In the genomic region with DNA sequence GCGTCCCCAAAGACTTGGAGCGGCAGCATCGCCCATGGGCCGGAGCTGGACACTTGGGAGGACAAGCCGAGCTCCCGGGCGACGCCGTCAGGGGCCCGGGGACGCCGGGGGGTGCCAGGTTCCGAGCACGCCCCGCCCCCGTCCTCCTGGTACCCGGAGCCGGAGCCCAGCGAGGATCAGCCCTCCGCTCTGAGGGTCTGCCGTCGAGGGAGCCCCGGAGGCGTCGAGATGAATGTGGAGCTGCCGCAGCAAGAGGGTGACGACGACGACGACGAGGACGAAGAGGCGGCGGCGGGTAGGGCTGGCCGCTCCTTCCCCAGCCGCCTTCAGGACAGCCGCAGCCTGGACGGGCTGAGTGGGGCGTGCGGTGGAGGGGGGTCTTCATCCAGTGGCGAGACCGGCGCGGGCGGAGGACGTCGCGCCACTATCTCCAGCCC, we compare ENCODE assay signal across 8 mouse cellular contexts. TPM values are rescaled to one million over a fixed set of nuclear protein-coding genes. Genes with fewer than 3 reads are reported as not detected.
DNase-seq lines count a peak whose midpoint lies in the region; ATAC-seq and TF ChIP-seq lines count a peak whose summit lies in the region.

No protein-coding gene starts in this region.

- ATAC-seq in hindbrain, embryonic 11.5 days (ENCODE audit: low FRiP score): peak; percentile 20
- ATAC-seq in liver, embryonic 15.5 days (ENCODE audit: insufficient read depth): peak; percentile 10

- no peak for TF ChIP-seq CTCF in kidney, adult 2 months (conservative IDR thresholded peaks at IDR 0.05; ENCODE audit: insufficient read depth, insufficient read length, low read depth, low read length)
- no peak for TF ChIP-seq CTCF in E14TG2a.4 (conservative IDR thresholded peaks at IDR 0.05; ENCODE audit: low read length)
- no peak for TF ChIP-seq CTCF in bone marrow macrophage, adult 2 months (IDR thresholded peaks at IDR 0.05; ENCODE audit: low read depth, low read length)

- H3K27me3 ChIP-seq in kidney, adult 2 months (replicated peaks; ENCODE audit: control insufficient read depth, insufficient read depth, low read length): no peaks in the 10 kb centered on the region
- H3K27me3 ChIP-seq in E14TG2a.4 (ENCODE audit: insufficient read depth, low read length): peaks cover 15% of the 10 kb centered on the region
- no peaks in the 10 kb centered on the region for H3K27me3 ChIP-seq in hindbrain, embryonic 11.5 days (ENCODE audit: control insufficient read depth, insufficient read depth, low read length)
- H3K27me3 ChIP-seq in liver, embryonic 15.5 days: no peaks in the 10 kb centered on the region

- DNase-seq in kidney, adult 2 months: no peak
- no peak for DNase-seq in kidney, adult 11 months
- no peak for DNase-seq in hindbrain, embryonic 11.5 days (ENCODE audit: low spot score)
- DNase-seq in thymus, postnatal 14 days: peak; percentile 72
- DNase-seq in layer of hippocampus, adult 9-10 months (ENCODE audit: low spot score): no peak

- H3K36me3 ChIP-seq in kidney, adult 2 months (ENCODE audit: control insufficient read depth, insufficient read depth, low read length): no peaks in the 10 kb centered on the region
- no peaks in the 10 kb centered on the region for H3K36me3 ChIP-seq in E14TG2a.4 (ENCODE audit: insufficient read depth, low read length)
- no peaks in the 10 kb centered on the region for H3K36me3 ChIP-seq in hindbrain, embryonic 11.5 days (ENCODE audit: control insufficient read depth, insufficient read depth, low read length)
- H3K36me3 ChIP-seq in liver, embryonic 15.5 days (replicated peaks): no peaks in the 10 kb centered on the region

- H3K9ac ChIP-seq in hindbrain, embryonic 11.5 days (ENCODE audit: low read depth, low read length): peak overlapping the region; percentile 82
- H3K9ac ChIP-seq in liver, embryonic 15.5 days: peak overlapping the region; percentile 89

- H3K4me3 ChIP-seq in kidney, adult 2 months (ENCODE audit: insufficient read depth, low read depth, low read length): peak overlapping the region; percentile 62
- peak overlapping the region; percentile 99 for H3K4me3 ChIP-seq in E14TG2a.4 (replicated peaks; ENCODE audit: low read length)
- peak overlapping the region; percentile 81 for H3K4me3 ChIP-seq in bone marrow macrophage, adult 2 months (ENCODE audit: insufficient read depth, low read length)
- peak overlapping the region; percentile 87 for H3K4me3 ChIP-seq in hindbrain, embryonic 11.5 days (ENCODE audit: low read depth, low read length)
- H3K4me3 ChIP-seq in liver, embryonic 15.5 days (replicated peaks): peak overlapping the region; percentile 77

- peaks cover 12% of the 10 kb centered on the region for H3K4me1 ChIP-seq in kidney, adult 2 months (ENCODE audit: control insufficient read depth, insufficient read depth, low read length)
- H3K4me1 ChIP-seq in E14TG2a.4 (replicated peaks; ENCODE audit: low read depth, low read length): peaks cover 42% of the 10 kb centered on the region
- peaks cover 24% of the 10 kb centered on the region for H3K4me1 ChIP-seq in bone marrow macrophage, adult 2 months (ENCODE audit: control insufficient read depth, insufficient read depth, low read length)
- 0 out of 2 replicates have a peak, but pooled peaks cover 3% of the 10 kb centered on the region for H3K4me1 ChIP-seq in hindbrain, embryonic 11.5 days (replicated peaks; ENCODE audit: control insufficient read depth, insufficient read depth, low read length)
- peaks cover 54% of the 10 kb centered on the region for H3K4me1 ChIP-seq in liver, embryonic 15.5 days (replicated peaks)

- under 1% methylated on average over 49 of the region's 49 CpGs for WGBS in kidney, adult 2 months
- WGBS in hindbrain, embryonic 11.5 days: 0% methylated on average over 41 of the region's 49 CpGs
- WGBS in liver, embryonic 15.5 days (ENCODE audit: insufficient replicate concordance): under 1% methylated on average over 49 of the region's 49 CpGs

- H3K4me2 ChIP-seq in hindbrain, embryonic 11.5 days (replicated peaks; ENCODE audit: low read depth, low read length): peak overlapping the region; percentile 96
- H3K4me2 ChIP-seq in liver, embryonic 15.5 days: peak overlapping the region; percentile 99

- TF ChIP-seq POLR2A in kidney, adult 2 months (IDR thresholded peaks at IDR 0.05; ENCODE audit: low read depth, low read length): no peak
- no peak for TF ChIP-seq POLR2A in bone marrow macrophage, adult 2 months (IDR thresholded peaks at IDR 0.05; ENCODE audit: borderline replicate concordance, low read depth, low read length)

- no peaks in the 10 kb centered on the region for H3K9me3 ChIP-seq in E14TG2a.4 (ENCODE audit: low read length)
- H3K9me3 ChIP-seq in hindbrain, embryonic 11.5 days (ENCODE audit: control insufficient read depth, low read length): no peaks in the 10 kb centered on the region
- no peaks in the 10 kb centered on the region for H3K9me3 ChIP-seq in liver, embryonic 15.5 days (replicated peaks)

- peak overlapping the region; percentile 74 for H3K27ac ChIP-seq in kidney, adult 2 months (ENCODE audit: insufficient read depth, low read depth, low read length)
- peak overlapping the region; percentile 74 for H3K27ac ChIP-seq in bone marrow macrophage, adult 2 months (ENCODE audit: insufficient read depth, low read depth, low read length)
- peak overlapping the region; percentile 87 for H3K27ac ChIP-seq in hindbrain, embryonic 11.5 days (ENCODE audit: low read depth, low read length)
- H3K27ac ChIP-seq in liver, embryonic 15.5 days (replicated peaks): peak overlapping the region; percentile 86

RNA-seq across cellular contexts. Expression of a gene that starts 0.5 kb away (rescaled TPM):
- 14.8 and 15.6 TPM in 2 replicates for polyA plus RNA-seq in kidney, adult 2 months (2012; rRNA removed)
- 30.5 and 36.9 TPM in 2 replicates for polyA plus RNA-seq in bone marrow macrophage, adult 2 months (2012; ENCODE audit: insufficient read depth, insufficient read length, missing spikeins)
- polyA plus RNA-seq in hindbrain, embryonic 11.5 days (2014; fragmentation: Nextera tagmentation; extraction: Ambion mirVana): 9.8 and 11.6 TPM in 2 replicates
- 4.3 and 5.3 TPM in 2 replicates for polyA plus RNA-seq in liver, embryonic 15.5 days (2015; fragmentation: Nextera tagmentation; extraction: Ambion mirVana)

RNA-seq across cellular contexts. Expression of a gene that starts 10.6 kb away (rescaled TPM):
- polyA plus RNA-seq in kidney, adult 2 months (2012; rRNA removed): 41.7 and 48.0 TPM in 2 replicates
- 9.8 and 14.6 TPM in 2 replicates for polyA plus RNA-seq in bone marrow macrophage, adult 2 months (2012; ENCODE audit: insufficient read depth, insufficient read length, missing spikeins)
- polyA plus RNA-seq in hindbrain, embryonic 11.5 days (2014; fragmentation: Nextera tagmentation; extraction: Ambion mirVana): 52.4 and 54.6 TPM in 2 replicates
- polyA plus RNA-seq in liver, embryonic 15.5 days (2015; fragmentation: Nextera tagmentation; extraction: Ambion mirVana): 20.2 and 21.6 TPM in 2 replicates

RNA-seq across cellular contexts. Expression of a gene that starts 14.5 kb away (rescaled TPM):
- polyA plus RNA-seq in kidney, adult 2 months (2012; rRNA removed): 1.7 TPM in 2 replicates
- polyA plus RNA-seq in bone marrow macrophage, adult 2 months (2012; ENCODE audit: insufficient read depth, insufficient read length, missing spikeins): 52.8 and 53.9 TPM in 2 replicates
- polyA plus RNA-seq in hindbrain, embryonic 11.5 days (2014; fragmentation: Nextera tagmentation; extraction: Ambion mirVana): 131 and 141 TPM in 2 replicates
- polyA plus RNA-seq in liver, embryonic 15.5 days (2015; fragmentation: Nextera tagmentation; extraction: Ambion mirVana): 111 and 115 TPM in 2 replicates

RNA-seq across cellular contexts. Expression of a gene that starts 28.3 kb away (rescaled TPM):
- polyA plus RNA-seq in kidney, adult 2 months (2012; rRNA removed): 102 and 106 TPM in 2 replicates
- 76.6 and 79.4 TPM in 2 replicates for polyA plus RNA-seq in bone marrow macrophage, adult 2 months (2012; ENCODE audit: insufficient read depth, insufficient read length, missing spikeins)
- polyA plus RNA-seq in hindbrain, embryonic 11.5 days (2014; fragmentation: Nextera tagmentation; extraction: Ambion mirVana): 85.1 and 98.1 TPM in 2 replicates
- polyA plus RNA-seq in liver, embryonic 15.5 days (2015; fragmentation: Nextera tagmentation; extraction: Ambion mirVana): 14.9 and 19.6 TPM in 2 replicates

RNA-seq across cellular contexts. Expression of a gene that starts 35.0 kb away (rescaled TPM):
- 13.5 and 14.7 TPM in 2 replicates for polyA plus RNA-seq in kidney, adult 2 months (2012; rRNA removed)
- polyA plus RNA-seq in bone marrow macrophage, adult 2 months (2012; ENCODE audit: insufficient read depth, insufficient read length, missing spikeins): 24.7 and 35.9 TPM in 2 replicates
- polyA plus RNA-seq in hindbrain, embryonic 11.5 days (2014; fragmentation: Nextera tagmentation; extraction: Ambion mirVana): 5.6 and 7.4 TPM in 2 replicates
- 6.4 and 7.6 TPM in 2 replicates for polyA plus RNA-seq in liver, embryonic 15.5 days (2015; fragmentation: Nextera tagmentation; extraction: Ambion mirVana)

Comparison
In these comparisons a context has a peak if more than half of its experiments do, and no peak if none do; other contexts are left out.
1. RNA of a gene that starts 14.5 kb away (polyA plus RNA-seq): 131 to 141 TPM in hindbrain, embryonic 11.5 days, 111 to 115 TPM in liver, embryonic 15.5 days and 52.8 to 53.9 TPM in bone marrow macrophage, adult 2 months; 1.7 TPM in kidney, adult 2 months; every median in the first group is over 10 times any median in the second.
2. Peak in every context shown above with its lines, with median percentiles within 50 percentile points of each other: H3K27ac ChIP-seq and H3K4me3 ChIP-seq.